Mouse (Mus musculus): ENCODE measurements around the gene Tas2r139. TPM values are rescaled to one million over a fixed set of nuclear protein-coding genes. Genes with fewer than 3 reads are reported as not detected.
"Not testable (repeated sequence)": the region's sequence is repeated elsewhere in the genome, so short reads cannot be mapped to it uniquely, and the experiment has no call there.

The Tas2r139 gene
- polyA plus RNA-seq (2015; fragmentation: Nextera tagmentation; extraction: Ambion mirVana): not detected in 2 replicates

DNA sequence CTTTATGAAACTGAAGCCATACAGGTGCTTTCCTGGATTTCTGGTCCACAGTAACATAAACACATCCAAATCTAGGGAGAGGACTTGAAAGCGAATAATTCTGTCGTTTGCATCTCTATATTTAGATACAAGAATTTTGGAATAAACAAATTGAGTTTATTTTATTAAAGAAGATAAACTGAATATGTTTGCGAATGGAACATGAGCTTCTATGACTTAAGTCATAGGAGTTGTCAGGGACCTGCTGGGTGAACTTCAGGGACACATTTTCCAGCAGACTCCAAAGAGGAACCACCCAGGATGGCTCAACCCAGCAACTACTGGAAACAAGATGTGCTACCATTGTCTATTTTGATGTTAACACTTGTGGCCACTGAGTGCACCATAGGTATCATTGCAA is at the start of gene Tas2r139:
Gene Tas2r139 (plus strand): TSS at position 301 of the 400 bp plus-strand sequence.
- Histone ChIP-seq H3K4me3 (replicated peaks; ENCODE audit: low read length) (no peak within 1 kb of the TSS), H3K27me3 (ENCODE audit: control insufficient read depth, insufficient read depth, low read length) (no peaks in the 10 kb centered on the region), H3K4me2 (ENCODE audit: low read depth, low read length) (no peak within 1 kb of the TSS), H3K9ac (ENCODE audit: low read length) (no peak within 1 kb of the TSS), H3K9me3 (replicated peaks; ENCODE audit: control insufficient read depth, low read length) (no peaks in the 10 kb centered on the region), H3K36me3 (ENCODE audit: control insufficient read depth, insufficient read depth, low read length) (no peaks in the 10 kb centered on the region), H3K27ac (ENCODE audit: low read length) (no peak within 1 kb of the TSS), H3K4me1 (ENCODE audit: control insufficient read depth, insufficient read depth, low read length) (no peaks in the 10 kb centered on the region)
- ATAC-seq (ENCODE audit: insufficient read depth, low FRiP score): no peak
- 73% methylated on average over 3 of the region's 3 CpGs for WGBS

- WGBS: 70% methylated on average over 15 of the region's 15 CpGs
- not testable (repeated sequence) for H3K36me3 ChIP-seq (ENCODE audit: control insufficient read depth, insufficient read depth, low read length); H3K4me1 ChIP-seq (ENCODE audit: control insufficient read depth, insufficient read depth, low read length); H3K4me2 ChIP-seq (ENCODE audit: low read depth, low read length); ATAC-seq (ENCODE audit: insufficient read depth, low FRiP score); H3K9ac ChIP-seq (ENCODE audit: low read length); H3K9me3 ChIP-seq (replicated peaks; ENCODE audit: control insufficient read depth, low read length); H3K27me3 ChIP-seq (ENCODE audit: control insufficient read depth, insufficient read depth, low read length); H3K27ac ChIP-seq (ENCODE audit: low read length); H3K4me3 ChIP-seq (replicated peaks; ENCODE audit: low read length)
These were observed 10.4 kb downstream of the Tas2r139 start for GRCm38 (mm10) chr6:42151115-42151514.

DNA sequence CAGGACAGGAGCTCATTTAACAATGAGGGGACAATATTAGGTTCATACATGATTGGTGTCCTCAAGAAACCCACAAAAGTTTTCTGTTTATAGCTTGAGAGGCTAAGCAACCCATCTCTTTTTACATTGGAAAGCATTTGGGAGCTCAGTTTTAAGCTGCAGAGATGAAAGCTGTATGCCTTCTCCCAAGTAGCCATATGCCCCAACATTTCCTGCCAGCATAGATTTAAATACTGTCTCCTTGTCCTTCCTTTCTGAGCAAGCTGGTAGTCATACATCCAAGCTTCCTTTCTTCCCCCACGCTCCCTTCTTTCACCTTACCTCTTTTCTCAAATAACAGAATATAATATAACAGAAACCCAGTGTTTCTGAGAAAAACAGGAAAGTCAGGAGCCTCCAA is 41.7 kb downstream of the Tas2r139 start:
- no peak overlapping the region for H3K27ac ChIP-seq (ENCODE audit: low read length)
- 56% methylated on average over 1 of the region's 1 CpGs for WGBS

DNA sequence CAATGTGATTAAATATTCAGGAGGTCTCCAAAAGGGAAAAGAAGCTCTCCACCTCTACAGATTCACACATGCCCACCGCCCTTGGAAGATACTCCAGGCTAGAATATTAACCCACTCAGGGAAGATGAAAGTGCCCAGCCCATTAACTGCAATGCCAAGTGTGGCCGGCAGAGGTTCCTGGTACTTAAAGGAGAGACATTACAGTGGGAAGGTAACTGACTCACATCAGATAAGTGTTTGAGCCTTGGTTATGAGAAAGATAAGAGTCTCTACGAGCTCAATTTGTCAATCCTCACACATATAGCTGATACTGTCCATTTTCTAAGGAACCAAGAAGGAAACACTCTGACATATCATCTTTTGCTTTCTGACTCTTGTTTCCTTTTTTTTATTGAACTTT is 45.5 kb downstream of the Tas2r139 start:
- Histone ChIP-seq H3K9ac (ENCODE audit: low read length) (no peak overlapping the region), H3K4me1 (ENCODE audit: control insufficient read depth, insufficient read depth, low read length) (no peaks in the 10 kb centered on the region), H3K36me3 (ENCODE audit: control insufficient read depth, insufficient read depth, low read length) (no peaks in the 10 kb centered on the region), H3K4me2 (ENCODE audit: low read depth, low read length) (no peak overlapping the region), H3K4me3 (replicated peaks; ENCODE audit: low read length) (no peak overlapping the region), H3K9me3 (replicated peaks; ENCODE audit: control insufficient read depth, low read length) (no peaks in the 10 kb centered on the region), H3K27me3 (ENCODE audit: control insufficient read depth, insufficient read depth, low read length) (no peaks in the 10 kb centered on the region), H3K27ac (ENCODE audit: low read length) (no peak overlapping the region)
- WGBS: 43% methylated on average over 3 of the region's 3 CpGs
- ATAC-seq (ENCODE audit: insufficient read depth, low FRiP score): no peak

More for the DNA sequence above, 41.7 kb downstream of the Tas2r139 start:
- no peaks in the 10 kb centered on the region for H3K27me3 ChIP-seq (ENCODE audit: control insufficient read depth, insufficient read depth, low read length)
- ATAC-seq (ENCODE audit: insufficient read depth, low FRiP score): no peak
- no peak overlapping the region for H3K4me2 ChIP-seq (ENCODE audit: low read depth, low read length)
- H3K9me3 ChIP-seq (replicated peaks; ENCODE audit: control insufficient read depth, low read length): no peaks in the 10 kb centered on the region
- H3K4me1 ChIP-seq (ENCODE audit: control insufficient read depth, insufficient read depth, low read length): no peaks in the 10 kb centered on the region
- H3K9ac ChIP-seq (ENCODE audit: low read length): no peak overlapping the region
- no peaks in the 10 kb centered on the region for H3K36me3 ChIP-seq (ENCODE audit: control insufficient read depth, insufficient read depth, low read length)
- no peak overlapping the region for H3K4me3 ChIP-seq (replicated peaks; ENCODE audit: low read length)

Other genes starting within 250 kb of the Tas2r139 start
- gene Sval1, start 189.3 kb upstream of the Tas2r139 start, polyA plus RNA-seq (2015; fragmentation: Nextera tagmentation; extraction: Ambion mirVana): not detected in 2 replicates
- not detected in 2 replicates for gene Sval3, start 172.8 kb upstream of the Tas2r139 start, polyA plus RNA-seq (2015; fragmentation: Nextera tagmentation; extraction: Ambion mirVana)
- gene Sva, start 102.5 kb upstream of the Tas2r139 start, polyA plus RNA-seq (2015; fragmentation: Nextera tagmentation; extraction: Ambion mirVana): not detected in 2 replicates
- gene Tas2r144, start 74.4 kb downstream of the Tas2r139 start, polyA plus RNA-seq (2015; fragmentation: Nextera tagmentation; extraction: Ambion mirVana): not detected in 2 replicates
- 22.8 and 23.8 TPM in 2 replicates for gene Gstk1, start 105.0 kb downstream of the Tas2r139 start, polyA plus RNA-seq (2015; fragmentation: Nextera tagmentation; extraction: Ambion mirVana)
- gene Tmem139, start 121.0 kb downstream of the Tas2r139 start, polyA plus RNA-seq (2015; fragmentation: Nextera tagmentation; extraction: Ambion mirVana): 6.3 and 8.6 TPM in 2 replicates
- gene Casp2, start 124.0 kb downstream of the Tas2r139 start, polyA plus RNA-seq (2015; fragmentation: Nextera tagmentation; extraction: Ambion mirVana): 47.2 and 58.2 TPM in 2 replicates
- gene Clcn1, start 145.7 kb downstream of the Tas2r139 start, polyA plus RNA-seq (2015; fragmentation: Nextera tagmentation; extraction: Ambion mirVana): 0.10 and 0.18 TPM in 2 replicates
- gene Fam131b, start 183.7 kb downstream of the Tas2r139 start, polyA plus RNA-seq (2015; fragmentation: Nextera tagmentation; extraction: Ambion mirVana): 0.29 and 0.32 TPM in 2 replicates
- 99.0 and 107 TPM in 2 replicates for gene Zyx, start 208.7 kb downstream of the Tas2r139 start, polyA plus RNA-seq (2015; fragmentation: Nextera tagmentation; extraction: Ambion mirVana)
- 25.5 and 31.3 TPM in 2 replicates for gene Epha1, start 232.3 kb downstream of the Tas2r139 start, polyA plus RNA-seq (2015; fragmentation: Nextera tagmentation; extraction: Ambion mirVana)